Mouse (Mus musculus): ENCODE data around the gene Ipcef1.

The Ipcef1 gene

GRCm38 (mm10) chr10:6967588-6968242 lies 84.6 kb downstream of the Ipcef1 start:
- DNase-seq (ENCODE audit: low spot score in 2 of 2) = no peak

GRCm38 (mm10) chr10:6958791-6959190 lies 93.5 kb downstream of the Ipcef1 start:
- DNase-seq (ENCODE audit: low spot score in 2 of 2) = no peak

GRCm38 (mm10) chr10:6956357-6956756 lies 95.9 kb downstream of the Ipcef1 start:
- no peak for DNase-seq (ENCODE audit: low spot score in 2 of 2)

GRCm38 (mm10) chr10:6954533-6954932 lies 97.7 kb downstream of the Ipcef1 start:
- DNase-seq (ENCODE audit: low spot score in 2 of 2) = no peak

- DNase-seq (ENCODE audit: low spot score in 2 of 2) = no peak
Observed at GRCm38 (mm10) chr10:6953115-6953514, 99.2 kb downstream of the Ipcef1 start.

- no peak for DNase-seq (ENCODE audit: low spot score in 2 of 2)
Observed at GRCm38 (mm10) chr10:6936671-6937425, 115.4 kb downstream of the Ipcef1 start.

- no peak for DNase-seq (ENCODE audit: low spot score in 2 of 2)
Observed at GRCm38 (mm10) chr10:6934776-6935175, 117.5 kb downstream of the Ipcef1 start.

GRCm38 (mm10) chr10:6930889-6931288 lies 121.4 kb downstream of the Ipcef1 start:
- no peak for DNase-seq (ENCODE audit: low spot score in 2 of 2)

- DNase-seq (ENCODE audit: low spot score in 2 of 2) = no peak
Observed at GRCm38 (mm10) chr10:6930398-6930797, 121.9 kb downstream of the Ipcef1 start.

GRCm38 (mm10) chr10:6928905-6929304 lies 123.4 kb downstream of the Ipcef1 start:
- no peak for DNase-seq (ENCODE audit: low spot score in 2 of 2)

GRCm38 (mm10) chr10:6927600-6928223 lies 124.6 kb downstream of the Ipcef1 start:
- DNase-seq (ENCODE audit: low spot score in 2 of 2) = no peak

- DNase-seq (ENCODE audit: low spot score in 2 of 2) = no peak
Observed at GRCm38 (mm10) chr10:6926724-6927123, 125.6 kb downstream of the Ipcef1 start.

- DNase-seq (ENCODE audit: low spot score in 2 of 2) = peak in 1 of 2 experiments; percentile 7
Observed at GRCm38 (mm10) chr10:6916545-6917257, 135.6 kb downstream of the Ipcef1 start.

GRCm38 (mm10) chr10:6915991-6916390 lies 136.3 kb downstream of the Ipcef1 start:
- DNase-seq (ENCODE audit: low spot score in 2 of 2) = no peak

- no peak for DNase-seq (ENCODE audit: low spot score in 2 of 2)
Observed at GRCm38 (mm10) chr10:6909763-6910162, 142.5 kb downstream of the Ipcef1 start.

- DNase-seq (ENCODE audit: low spot score in 2 of 2) = no peak
Observed at GRCm38 (mm10) chr10:6901819-6902393, 150.4 kb downstream of the Ipcef1 start.

GRCm38 (mm10) chr10:6900126-6900525 lies 152.2 kb downstream of the Ipcef1 start:
- no peak for DNase-seq (ENCODE audit: low spot score in 2 of 2)

GRCm38 (mm10) chr10:6896659-6897303 lies 155.5 kb downstream of the Ipcef1 start:
- no peak for DNase-seq (ENCODE audit: low spot score in 2 of 2)

GRCm38 (mm10) chr10:6895796-6896195 lies 156.5 kb downstream of the Ipcef1 start:
- no peak for DNase-seq (ENCODE audit: low spot score in 2 of 2)

- no peak for DNase-seq (ENCODE audit: low spot score in 2 of 2)
Observed at GRCm38 (mm10) chr10:6890348-6891009, 161.8 kb downstream of the Ipcef1 start.
